Mouse (Mus musculus) CH12.LX (cell line): ENCODE results near the gene Col20a1.

Experiments used
- CHD1 ChIP-seq: IDR thresholded peaks from 2 replicates; pipeline ENCODE4 v1.6.1; 2012; ENCODE audit warnings: low read depth, low read length, improper control_type of control experiment, inconsistent platforms
- CTCF ChIP-seq, 2 experiments: IDR thresholded peaks in 1 of 2; conservative IDR thresholded peaks in 1 of 2; 2 replicates each; pipeline ENCODE4 v1.5.1; 2011 to 2012; ENCODE audit warnings: low read depth in 2 of 2, low read length in 2 of 2, improper control_type of control experiment in 1 of 2, inconsistent platforms in 1 of 2, mild to moderate bottlenecking in 1 of 2, moderate library complexity in 1 of 2
- E2F4 ChIP-seq: IDR thresholded peaks from 2 replicates; pipeline ENCODE4 v1.6.1; 2011; ENCODE audit warnings: low read depth, low read length, improper control_type of control experiment; ENCODE audit not compliant: insufficient replicate concordance
- EP300 ChIP-seq: IDR thresholded peaks from 2 replicates; pipeline ENCODE4 v1.6.1; 2011; ENCODE audit warnings: low read length, improper control_type of control experiment
- ETS1 ChIP-seq: conservative IDR thresholded peaks from 2 replicates; pipeline ENCODE4 v1.6.1; 2012; ENCODE audit warnings: low read depth, mild to moderate bottlenecking, inconsistent platforms, low read length, improper control_type of control experiment, moderate library complexity
- IRF4 ChIP-seq: IDR thresholded peaks from 2 replicates; pipeline ENCODE4 v1.6.1; 2014; ENCODE audit warnings: low read depth, mild to moderate bottlenecking, inconsistent platforms, low read length, improper control_type of control experiment
- MAX ChIP-seq: IDR thresholded peaks from 2 replicates; pipeline ENCODE4 v1.6.1; 2011; ENCODE audit warnings: low read length, improper control_type of control experiment
- MAZ ChIP-seq: IDR thresholded peaks from 2 replicates; pipeline ENCODE4 v1.6.1; 2012; ENCODE audit warnings: low read depth, mild to moderate bottlenecking, inconsistent platforms, low read length, improper control_type of control experiment, moderate library complexity
- NRF1 ChIP-seq: IDR thresholded peaks from 2 replicates; pipeline ENCODE4 v1.6.1; 2014; ENCODE audit warnings: low read depth, mild to moderate bottlenecking, inconsistent platforms, low read length, improper control_type of control experiment, moderate library complexity
- POLR2A ChIP-seq: IDR thresholded peaks from 2 replicates; pipeline ENCODE4 v1.6.1; 2011; ENCODE audit warnings: low read depth, mild to moderate bottlenecking, improper control_type of control experiment, low read length
- ZMIZ1 ChIP-seq: IDR thresholded peaks from 2 replicates; pipeline ENCODE4 v1.6.1; 2012; ENCODE audit warnings: low read depth, mild to moderate bottlenecking, inconsistent platforms, low read length, improper control_type of control experiment

DNA sequence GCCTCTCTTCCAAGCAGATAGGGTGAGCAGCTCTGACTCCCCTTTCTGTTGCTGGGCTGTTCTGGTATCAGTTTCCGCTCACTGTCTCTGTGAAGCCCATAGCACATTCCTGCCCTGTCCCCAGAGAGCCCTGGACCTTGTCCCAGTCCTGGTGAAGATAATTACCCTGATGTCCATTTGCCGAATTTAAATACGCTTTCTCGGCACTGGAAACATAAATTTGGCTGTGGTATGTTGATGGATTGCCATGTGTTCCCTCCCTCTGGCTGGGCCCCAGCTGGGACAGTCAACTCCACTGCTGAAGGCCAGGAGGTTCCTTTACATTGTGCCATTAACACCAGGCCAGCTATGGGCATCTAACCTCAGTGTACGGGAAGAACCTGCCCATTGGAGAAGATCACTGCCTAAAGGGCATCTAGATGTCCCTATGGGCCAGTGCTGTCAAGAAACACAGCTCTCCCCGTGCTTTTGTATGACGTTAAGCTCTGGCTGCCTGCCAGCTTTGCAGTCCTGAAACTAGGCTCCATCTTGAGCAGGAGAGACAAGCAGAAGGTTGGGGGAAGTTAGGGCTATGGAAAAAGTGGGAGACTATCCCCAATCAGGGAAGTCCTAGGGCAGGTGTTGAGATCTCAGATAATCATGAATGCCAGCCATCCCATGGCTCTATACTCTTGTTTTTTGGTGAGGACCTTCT is 62.1 kb downstream of the Col20a1 start:
- TF ChIP-seq CTCF (conservative IDR thresholded peaks at IDR 0.05 in 1 of 2, IDR thresholded peaks at IDR 0.05 in 1 of 2; ENCODE audit: low read depth in 2 of 2, low read length in 2 of 2) (no peak), EP300 (no peak), E2F4 (no peak), ZMIZ1 (no peak), MAX (no peak), POLR2A (no peak), CHD1 (no peak), IRF4 (no peak), MAZ (no peak), NRF1 (no peak), ETS1 (no peak)
